Mouse (Mus musculus) C2C12 (cell line): ENCODE data around the gene Rbms2.

Experiments used
- CEBPB ChIP-seq: IDR thresholded peaks from one replicate; pipeline ENCODE4 v1.6.1; 2011; ENCODE audit warnings: low read depth, mild to moderate bottlenecking, control low read depth, moderate library complexity
- CTCF ChIP-seq: IDR thresholded peaks from one replicate; pipeline ENCODE4 v1.5.1; 2011; ENCODE audit not compliant: control insufficient read depth, insufficient read depth, insufficient read length
- FOSL1 ChIP-seq: IDR thresholded peaks from one replicate; pipeline ENCODE4 v1.8.0; 2011; ENCODE audit warnings: mild to moderate bottlenecking, low read length; ENCODE audit not compliant: poor library complexity, insufficient read depth, severe bottlenecking
- MAX ChIP-seq: IDR thresholded peaks from one replicate; pipeline ENCODE4 v1.6.1; 2011; ENCODE audit warnings: mild to moderate bottlenecking, control low read depth
- MYOG ChIP-seq: IDR thresholded peaks from one replicate; pipeline ENCODE4 v1.6.1; 2011; ENCODE audit not compliant: control insufficient read depth, insufficient read length; ENCODE audit errors: extremely low read depth

DNA sequence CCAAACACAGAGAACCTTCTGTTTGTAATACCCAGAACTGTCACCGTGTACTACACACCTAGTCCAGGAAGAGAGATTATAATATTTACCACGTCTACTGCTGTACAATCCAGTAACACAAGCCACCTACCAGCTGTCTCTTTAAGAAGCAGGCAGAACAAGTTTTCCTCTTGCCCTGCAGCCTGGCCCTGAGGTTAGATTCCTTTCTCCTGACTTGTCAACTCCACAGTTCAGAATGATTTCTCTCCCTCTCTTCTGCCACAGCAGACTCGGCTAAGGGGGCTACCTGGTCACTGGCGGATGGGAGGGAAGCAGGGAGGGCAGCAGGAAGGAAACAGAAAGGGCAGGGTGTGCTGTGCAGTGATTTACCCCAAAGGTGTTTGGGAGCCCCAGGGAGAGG lies 36.4 kb downstream of the Rbms2 start:
- TF ChIP-seq MYOG: no peak
- no peak for TF ChIP-seq CTCF
- TF ChIP-seq CEBPB: no peak
- TF ChIP-seq MAX: no peak
- TF ChIP-seq FOSL1: no peak
